Mouse (Mus musculus): Measurements from ENCODE around the gene Chil1. TPM values are rescaled to one million over a fixed set of nuclear protein-coding genes. Genes with fewer than 3 reads are reported as not detected.

Chil1 gene
- polyA plus RNA-seq, 1 experiment from 2014 or later = 2.5 TPM

GRCm38 (mm10) chr1:134160404-134160803 is 21.6 kb upstream of the Chil1 start:
- no peak overlapping the region for H3K27ac ChIP-seq
- H3K36me3 ChIP-seq (replicated peaks) = no peaks in the 10 kb centered on the region
- H3K9ac ChIP-seq = no peak overlapping the region
- H3K4me2 ChIP-seq = no peak overlapping the region
- no peak for ATAC-seq (ENCODE audit: low FRiP score)
- peaks cover 6% of the 10 kb centered on the region; the same call in 1 of the 2 replicates for H3K4me1 ChIP-seq
- 92% methylated on average over 3 of the region's 3 CpGs for WGBS
- no peaks in the 10 kb centered on the region for H3K27me3 ChIP-seq
- no peak overlapping the region for H3K4me3 ChIP-seq (replicated peaks)
- H3K9me3 ChIP-seq = no peaks in the 10 kb centered on the region

- H3K4me3 ChIP-seq (replicated peaks) = no peak overlapping the region
- no peak overlapping the region for H3K4me2 ChIP-seq
- H3K4me1 ChIP-seq = peaks cover 6% of the 10 kb centered on the region; the same call in 1 of the 2 replicates
- H3K27me3 ChIP-seq = no peaks in the 10 kb centered on the region
- H3K27ac ChIP-seq = no peak overlapping the region
- H3K9me3 ChIP-seq = no peaks in the 10 kb centered on the region
- no peaks in the 10 kb centered on the region for H3K36me3 ChIP-seq (replicated peaks)
- H3K9ac ChIP-seq = no peak overlapping the region
- ATAC-seq (ENCODE audit: low FRiP score) = no peak
- 76% methylated on average over 6 of the region's 6 CpGs for WGBS
These were observed 20.6 kb upstream of the Chil1 start for GRCm38 (mm10) chr1:134161399-134161798.

DNA sequence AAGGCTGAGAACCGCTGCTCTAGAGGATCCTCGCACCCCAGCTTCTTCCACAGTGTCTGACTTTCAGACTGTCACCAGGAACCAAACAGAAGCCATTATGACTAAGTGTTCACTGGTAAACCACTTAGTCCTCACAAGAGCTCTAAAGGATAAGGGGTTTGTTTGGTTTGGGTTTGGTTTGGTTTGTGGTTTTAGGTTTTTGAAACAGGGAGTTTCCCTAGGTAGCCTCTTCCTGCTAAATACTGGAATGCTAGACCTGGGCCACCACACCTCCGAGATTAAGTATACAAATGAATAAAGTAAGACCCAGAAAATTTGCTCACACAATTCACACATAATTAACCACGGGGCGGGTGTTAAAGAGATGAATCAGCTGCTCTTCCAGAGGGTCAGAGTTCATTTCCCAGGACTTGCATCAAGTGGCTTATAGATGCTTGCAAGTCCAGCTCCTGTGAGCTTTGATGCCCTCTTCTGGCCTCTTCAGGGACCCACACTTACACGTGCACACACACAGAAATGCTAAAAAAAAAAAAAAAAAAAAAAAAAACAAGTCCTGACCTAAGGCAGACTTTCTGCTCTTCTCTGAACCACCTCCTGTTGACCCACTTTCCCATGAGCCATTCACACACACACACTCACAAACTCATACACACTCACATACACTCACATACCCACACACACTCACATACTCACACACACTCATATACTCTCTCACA is 19.3 kb upstream of the Chil1 start:
- Histone ChIP-seq H3K36me3 (replicated peaks) (no peaks in the 10 kb centered on the region), H3K9ac (no peak overlapping the region), H3K4me1 (peaks cover 6% of the 10 kb centered on the region; the same call in 1 of the 2 replicates), H3K4me3 (replicated peaks) (no peak overlapping the region), H3K9me3 (no peaks in the 10 kb centered on the region), H3K27ac (no peak overlapping the region), H3K4me2 (no peak overlapping the region), H3K27me3 (no peaks in the 10 kb centered on the region)
- ATAC-seq (ENCODE audit: low FRiP score) = no peak
- 91% methylated on average over 6 of the region's 6 CpGs for WGBS

DNA sequence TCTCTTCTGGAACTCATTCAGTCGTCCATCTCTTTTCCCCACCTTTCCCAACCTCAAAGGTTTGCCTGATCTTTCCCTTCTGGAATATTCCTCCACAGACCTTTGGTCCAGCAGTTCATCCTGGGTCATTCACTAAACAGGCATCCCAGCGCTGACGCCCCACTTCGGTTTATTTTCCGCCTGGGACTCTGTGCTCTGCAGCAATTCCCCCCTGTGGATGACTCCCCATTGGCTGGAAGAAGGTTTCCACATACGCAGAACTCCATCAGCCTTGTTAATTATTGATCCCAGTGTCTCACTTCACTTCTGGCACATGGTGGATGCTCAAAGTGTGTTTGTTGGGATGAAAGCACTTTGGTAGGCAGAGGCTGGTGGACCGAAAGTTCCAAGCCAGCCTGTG is 18.5 kb upstream of the Chil1 start:
- H3K36me3 ChIP-seq (replicated peaks) = no peaks in the 10 kb centered on the region
- ATAC-seq (ENCODE audit: low FRiP score) = no peak
- H3K9ac ChIP-seq = no peak overlapping the region
- H3K4me3 ChIP-seq (replicated peaks) = no peak overlapping the region
- no peak overlapping the region for H3K4me2 ChIP-seq
- H3K4me1 ChIP-seq = peaks cover 6% of the 10 kb centered on the region; the same call in 1 of the 2 replicates
- H3K27me3 ChIP-seq = no peaks in the 10 kb centered on the region
- H3K27ac ChIP-seq = no peak overlapping the region
- WGBS = 89% methylated on average over 7 of the region's 7 CpGs
- no peaks in the 10 kb centered on the region for H3K9me3 ChIP-seq

DNA sequence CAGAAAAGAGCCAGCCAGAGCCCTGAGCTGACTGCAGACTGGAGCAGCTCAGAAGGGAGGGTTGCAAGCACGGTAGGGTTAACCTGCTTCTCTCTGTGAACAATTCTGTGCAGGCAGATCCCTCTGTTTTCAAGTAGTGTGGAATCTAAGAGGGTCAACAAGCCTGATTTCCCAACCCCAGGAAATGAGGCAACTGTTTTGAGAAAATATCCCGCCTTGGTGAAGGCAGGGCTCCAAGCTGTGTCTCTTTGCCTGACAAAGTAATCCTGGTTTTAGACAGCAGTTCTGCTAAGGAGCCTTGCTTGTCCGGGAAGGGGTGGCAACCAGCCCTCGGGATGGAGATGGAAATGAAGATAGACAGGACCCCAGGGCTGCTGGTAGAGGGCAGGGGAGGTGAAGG is 17.5 kb upstream of the Chil1 start:
- Histone ChIP-seq H3K4me2 (no peak overlapping the region), H3K9ac (no peak overlapping the region), H3K4me1 (peaks cover 6% of the 10 kb centered on the region; the same call in 1 of the 2 replicates), H3K27ac (no peak overlapping the region), H3K36me3 (replicated peaks) (no peaks in the 10 kb centered on the region), H3K4me3 (replicated peaks) (no peak overlapping the region), H3K27me3 (no peaks in the 10 kb centered on the region), H3K9me3 (no peaks in the 10 kb centered on the region)
- no peak for ATAC-seq (ENCODE audit: low FRiP score)
- WGBS = 67% methylated on average over 4 of the region's 4 CpGs

DNA sequence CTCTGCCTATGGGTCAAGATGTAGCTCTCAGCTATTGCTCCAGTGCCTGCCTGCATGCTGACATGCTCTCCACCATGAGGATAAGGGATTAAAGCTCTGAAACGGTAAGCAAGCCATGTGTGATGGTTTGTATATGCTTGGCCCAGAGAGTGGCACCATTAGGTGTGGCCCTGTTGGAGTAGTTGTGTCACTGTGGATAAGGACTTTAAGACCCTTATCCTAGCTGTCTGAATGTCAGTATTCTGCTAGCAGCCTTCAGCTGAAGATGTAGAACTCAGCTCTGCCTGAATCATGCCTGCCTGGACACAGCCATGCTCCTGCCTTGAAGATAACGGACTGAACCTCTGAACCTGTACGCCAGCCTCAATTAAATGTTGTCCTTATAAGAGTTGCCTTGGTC is 15.4 kb upstream of the Chil1 start:
- no peak overlapping the region for H3K9ac ChIP-seq
- no peak overlapping the region for H3K4me2 ChIP-seq
- H3K4me1 ChIP-seq = peaks cover 1% of the 10 kb centered on the region; the same call in 1 of the 2 replicates
- ATAC-seq (ENCODE audit: low FRiP score) = no peak
- no peaks in the 10 kb centered on the region for H3K27me3 ChIP-seq
- H3K4me3 ChIP-seq (replicated peaks) = no peak overlapping the region
- no peaks in the 10 kb centered on the region for H3K9me3 ChIP-seq
- 91% methylated on average over 3 of the region's 3 CpGs for WGBS
- H3K36me3 ChIP-seq (replicated peaks) = no peaks in the 10 kb centered on the region
- no peak overlapping the region for H3K27ac ChIP-seq

DNA sequence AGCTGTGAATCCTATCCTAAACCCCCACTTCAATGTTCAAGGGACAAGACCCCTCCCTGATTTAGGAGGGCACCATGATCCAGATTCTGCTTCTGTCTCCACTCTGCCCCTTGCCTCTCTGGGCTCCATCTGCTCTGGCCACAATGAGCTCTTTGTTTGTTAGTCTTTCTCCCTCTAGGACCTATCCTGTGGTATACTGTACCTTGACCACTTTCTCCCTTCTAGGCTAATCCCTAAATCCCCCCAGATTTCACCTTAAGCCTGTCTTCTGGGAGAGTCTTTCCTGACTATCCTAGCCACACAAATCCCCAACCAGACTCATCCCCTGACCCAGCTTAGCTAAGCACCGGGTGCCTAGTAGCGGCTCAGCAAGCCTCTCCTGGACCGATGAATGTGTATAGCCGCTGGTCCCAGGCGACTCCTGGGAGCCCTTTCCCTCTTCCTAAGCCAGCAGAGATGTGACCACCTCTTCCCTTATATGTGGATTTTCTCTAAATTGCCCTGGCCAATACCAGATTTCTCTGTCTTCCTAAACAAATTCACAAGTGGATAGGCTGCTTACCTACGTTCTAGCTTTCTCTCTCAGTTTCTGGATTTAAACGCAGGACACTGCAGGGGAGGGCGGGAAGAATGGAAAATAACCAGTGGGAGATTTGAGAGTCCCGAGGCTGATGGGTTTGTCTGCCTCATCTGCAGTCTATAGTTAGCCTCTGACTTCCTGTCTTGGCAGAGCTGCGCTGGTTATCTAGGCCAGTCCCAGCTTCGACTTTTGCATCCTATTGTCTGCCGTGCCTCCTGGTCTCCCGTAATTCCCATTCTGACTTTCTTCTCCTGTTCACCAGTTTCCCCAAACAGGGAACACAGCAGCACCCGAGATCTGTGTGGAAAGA is 14.3 kb upstream of the Chil1 start:
- H3K9ac ChIP-seq = no peak overlapping the region
- H3K36me3 ChIP-seq (replicated peaks) = no peaks in the 10 kb centered on the region
- ATAC-seq (ENCODE audit: low FRiP score) = no peak
- H3K9me3 ChIP-seq = no peaks in the 10 kb centered on the region
- H3K27me3 ChIP-seq = no peaks in the 10 kb centered on the region
- no peaks in the 10 kb centered on the region for H3K4me1 ChIP-seq
- H3K27ac ChIP-seq = no peak overlapping the region
- no peak overlapping the region for H3K4me3 ChIP-seq (replicated peaks)
- H3K4me2 ChIP-seq = no peak overlapping the region
- WGBS = 55% methylated on average over 14 of the region's 14 CpGs

DNA sequence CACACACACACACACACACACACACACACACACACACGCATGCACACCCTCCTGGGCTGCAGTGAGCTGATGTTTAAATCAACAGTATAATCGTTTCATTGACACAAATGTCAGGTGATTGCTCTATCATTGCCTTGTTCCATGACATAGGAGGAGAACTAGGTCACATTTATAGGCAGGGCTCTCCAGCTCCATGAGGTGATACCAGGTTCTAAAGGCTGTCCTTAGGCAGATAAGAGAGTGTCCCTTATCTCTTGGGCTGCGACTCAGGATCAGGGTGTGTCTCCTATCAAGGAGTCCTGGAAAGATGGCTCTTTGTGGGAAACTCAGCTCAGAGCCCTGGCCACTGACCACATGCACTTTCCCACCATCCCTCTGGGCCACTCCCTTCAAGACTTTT is 13.4 kb upstream of the Chil1 start:
- ATAC-seq (ENCODE audit: low FRiP score) = no peak
- no peaks in the 10 kb centered on the region for H3K4me1 ChIP-seq
- H3K4me2 ChIP-seq = no peak overlapping the region
- H3K4me3 ChIP-seq (replicated peaks) = no peak overlapping the region
- no peak overlapping the region for H3K9ac ChIP-seq
- H3K27ac ChIP-seq = no peak overlapping the region
- H3K36me3 ChIP-seq (replicated peaks) = no peaks in the 10 kb centered on the region
- 93% methylated on average over 3 of the region's 3 CpGs for WGBS
- no peaks in the 10 kb centered on the region for H3K9me3 ChIP-seq
- H3K27me3 ChIP-seq = no peaks in the 10 kb centered on the region

- no peak overlapping the region for H3K9ac ChIP-seq
- no peaks in the 10 kb centered on the region for H3K36me3 ChIP-seq (replicated peaks)
- no peak overlapping the region for H3K27ac ChIP-seq
- H3K4me3 ChIP-seq (replicated peaks) = no peak overlapping the region
- no peak overlapping the region for H3K4me2 ChIP-seq
- 91% methylated on average over 8 of the region's 8 CpGs for WGBS
- no peaks in the 10 kb centered on the region for H3K27me3 ChIP-seq
- H3K4me1 ChIP-seq = no peaks in the 10 kb centered on the region
- ATAC-seq (ENCODE audit: low FRiP score) = no peak
- no peaks in the 10 kb centered on the region for H3K9me3 ChIP-seq
These were observed 12.8 kb upstream of the Chil1 start for GRCm38 (mm10) chr1:134168985-134169697.

DNA sequence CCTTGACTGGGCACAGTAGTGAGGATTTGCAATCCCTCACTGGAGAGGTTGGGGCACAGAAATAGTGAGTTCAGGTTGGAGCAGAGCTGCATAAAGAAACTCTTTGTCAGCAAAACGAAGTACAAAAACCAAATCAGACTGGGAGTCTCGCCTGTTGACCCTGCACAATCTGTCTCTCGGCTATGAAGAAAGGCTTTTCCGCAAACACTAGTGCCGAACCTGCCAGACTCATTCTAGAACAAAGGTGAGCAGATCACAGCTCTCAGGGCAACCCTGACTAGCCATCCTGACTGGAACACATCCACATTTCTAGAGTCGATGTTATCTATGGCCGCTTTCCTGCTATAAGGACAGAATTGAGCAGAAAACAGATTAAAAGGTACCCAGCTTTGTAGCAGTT is 8.9 kb upstream of the Chil1 start:
- Histone ChIP-seq H3K9me3 (no peaks in the 10 kb centered on the region), H3K4me3 (replicated peaks) (no peak overlapping the region), H3K27me3 (no peaks in the 10 kb centered on the region), H3K36me3 (replicated peaks) (no peaks in the 10 kb centered on the region), H3K9ac (no peak overlapping the region), H3K4me1 (no peaks in the 10 kb centered on the region), H3K27ac (no peak overlapping the region), H3K4me2 (no peak overlapping the region)
- 62% methylated on average over 7 of the region's 7 CpGs for WGBS
- no peak for ATAC-seq (ENCODE audit: low FRiP score)

DNA sequence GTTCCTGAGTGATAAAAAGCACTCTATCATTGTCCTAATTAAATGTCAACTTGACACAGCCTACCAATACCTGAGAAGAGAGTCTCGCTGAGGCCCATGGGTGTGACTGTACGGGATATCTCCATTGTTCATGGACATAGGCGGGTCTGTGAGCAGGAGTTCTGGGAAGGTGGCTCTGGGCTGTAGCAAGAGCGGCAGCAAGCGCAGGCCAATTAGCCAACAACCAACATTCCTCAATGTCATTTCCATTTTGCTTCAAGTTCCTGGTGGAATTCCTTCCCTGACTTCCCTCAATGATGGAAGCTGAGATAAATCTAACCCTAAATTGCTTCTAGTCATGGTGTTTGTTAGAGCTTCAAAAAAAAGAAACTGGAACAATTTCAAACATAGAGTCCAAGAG is 4.0 kb upstream of the Chil1 start:
- no peak for ATAC-seq (ENCODE audit: low FRiP score)
- WGBS = 87% methylated on average over 5 of the region's 5 CpGs
- no peak overlapping the region for H3K9ac ChIP-seq

GRCm38 (mm10) chr1:134184089-134184488 is 2.1 kb downstream of the Chil1 start:
- Histone ChIP-seq H3K4me2 (no peak overlapping the region), H3K9me3 (no peaks in the 10 kb centered on the region), H3K27ac (no peak overlapping the region), H3K36me3 (replicated peaks) (no peaks in the 10 kb centered on the region), H3K9ac (no peak overlapping the region), H3K27me3 (peaks cover 22% of the 10 kb centered on the region; the same call in 1 of the 2 replicates), H3K4me3 (replicated peaks) (no peak overlapping the region), H3K4me1 (peaks cover 9% of the 10 kb centered on the region)
- no peak for ATAC-seq (ENCODE audit: low FRiP score)
- 94% methylated on average over 4 of the region's 4 CpGs for WGBS

More for the DNA sequence above, 4.0 kb upstream of the Chil1 start:
- Histone ChIP-seq H3K36me3 (replicated peaks) (no peaks in the 10 kb centered on the region), H3K9me3 (no peaks in the 10 kb centered on the region), H3K27ac (no peak overlapping the region), H3K4me1 (peaks cover 4% of the 10 kb centered on the region; the same call in 1 of the 2 replicates), H3K4me3 (replicated peaks) (no peak overlapping the region), H3K4me2 (no peak overlapping the region), H3K27me3 (peaks cover 11% of the 10 kb centered on the region; the same call in 1 of the 2 replicates)
